In the genomic region with DNA sequence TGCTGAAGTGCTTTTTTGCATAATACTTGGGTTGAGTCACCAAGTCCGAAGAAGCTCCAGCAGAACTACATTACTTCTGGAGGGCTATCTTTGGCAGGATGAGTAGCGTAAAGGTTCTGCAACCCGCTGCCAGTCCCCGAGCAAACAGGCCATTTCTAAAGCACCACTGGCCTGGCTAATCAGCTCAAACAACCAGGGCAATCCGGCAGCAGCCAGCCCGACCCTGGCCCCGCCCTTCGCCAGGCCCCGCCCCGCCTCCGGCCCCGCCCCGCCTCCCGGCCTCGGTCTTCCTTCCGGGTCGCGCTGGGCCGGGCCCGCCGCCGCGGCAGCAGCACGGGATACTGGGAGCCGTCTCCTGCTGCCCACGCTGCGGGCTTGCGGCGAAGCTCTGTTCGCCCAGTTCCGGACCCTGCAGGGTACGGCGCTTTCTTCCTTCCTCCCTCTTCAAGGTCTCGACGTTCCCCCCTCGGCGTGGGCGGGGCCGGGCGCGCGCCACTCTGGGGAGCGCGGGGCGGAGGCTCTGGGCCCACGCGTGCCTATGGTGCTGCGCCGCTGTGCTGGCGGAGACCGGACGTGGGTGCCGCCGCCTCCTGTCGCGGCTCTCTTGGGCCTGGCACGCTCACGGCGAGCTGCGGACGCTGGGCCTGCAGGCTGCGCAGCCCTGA, we compare ENCODE assay signal across 8 mouse cellular contexts. TPM values are rescaled to one million over a fixed set of nuclear protein-coding genes. Genes with fewer than 3 reads are reported as not detected.
DNase-seq lines count a peak whose midpoint lies in the region; ATAC-seq and TF ChIP-seq lines count a peak whose summit lies in the region.

A gene (plus strand): TSS at position 278 of the 665 bp plus-strand sequence.

- peaks cover 22% of the 10 kb centered on the region for H3K4me1 ChIP-seq in hindbrain, embryonic 10.5 days (replicated peaks)
- peaks cover 6% of the 10 kb centered on the region; the same call in 1 of the 2 replicates for H3K4me1 ChIP-seq in lung, postnatal 0 days (ENCODE audit: insufficient read depth, low read depth, low read length)

- no peak for TF ChIP-seq EP300 in lung, postnatal 0 days (IDR thresholded peaks at IDR 0.05)

- WGBS in hindbrain, embryonic 10.5 days: under 1% methylated on average over 62 of the region's 62 CpGs
- WGBS in lung, postnatal 0 days: under 1% methylated on average over 39 of the region's 62 CpGs

- ATAC-seq in frontal cortex, adult (ENCODE audit: low TSS enrichment): peak; percentile 92
- peak; percentile 97 for ATAC-seq in lung, postnatal 0 days

- peak within 1 kb of the TSS; percentile 50 for H3K9ac ChIP-seq in lung, postnatal 0 days (replicated peaks; ENCODE audit: low read depth)

- H3K27ac ChIP-seq in hindbrain, embryonic 10.5 days: peak within 1 kb of the TSS; percentile 98
- peak within 1 kb of the TSS; percentile 95 for H3K27ac ChIP-seq in lung, postnatal 0 days (ENCODE audit: low read length)

- TF ChIP-seq CTCF in lung, postnatal 0 days (IDR thresholded peaks at IDR 0.05): no peak

- no peaks in the 10 kb centered on the region for H3K36me3 ChIP-seq in hindbrain, embryonic 10.5 days
- H3K36me3 ChIP-seq in lung, postnatal 0 days (ENCODE audit: insufficient read depth, low read length): no peaks in the 10 kb centered on the region

- peak within 1 kb of the TSS; percentile 52 for H3K4me2 ChIP-seq in lung, postnatal 0 days (replicated peaks; ENCODE audit: low read depth, low read length)

- H3K4me3 ChIP-seq in hindbrain, embryonic 10.5 days: peak within 1 kb of the TSS; percentile 83
- peak within 1 kb of the TSS; percentile 54 for H3K4me3 ChIP-seq in lung, postnatal 0 days (ENCODE audit: low read depth, low read length)

- no peaks in the 10 kb centered on the region for H3K27me3 ChIP-seq in hindbrain, embryonic 10.5 days (ENCODE audit: insufficient read depth, poor library complexity, severe bottlenecking)
- H3K27me3 ChIP-seq in lung, postnatal 0 days (replicated peaks; ENCODE audit: insufficient read depth, low read length): no peaks in the 10 kb centered on the region

- peaks cover 14% of the 10 kb centered on the region; the same call in 1 of the 2 replicates for H3K9me3 ChIP-seq in hindbrain, embryonic 10.5 days
- no peaks in the 10 kb centered on the region for H3K9me3 ChIP-seq in lung, postnatal 0 days (ENCODE audit: low read length)

- DNase-seq in MEL-GATA-1-ER (ENCODE audit: extremely low read depth, low read depth): peak; percentile 46
- DNase-seq in cerebellum, adult 8-10 months: peak; percentile 82
- DNase-seq in hindbrain, embryonic 10.5 days (ENCODE audit: low spot score): peak; percentile 91
- DNase-seq in layer of hippocampus, adult 9-11 months: peak; percentile 87
- DNase-seq in lung, postnatal 0 days (ENCODE audit: low spot score): peak; percentile 88
- DNase-seq in ovary, postnatal 14 days (ENCODE audit: low spot score): peak; percentile 78
- DNase-seq in thymus, postnatal 14 days: peak; percentile 91

RNA-seq across cellular contexts. Expression of the gene that starts here (rescaled TPM):
- polyA plus RNA-seq in hindbrain, embryonic 10.5 days (2016; fragmentation: Nextera tagmentation; extraction: Ambion mirVana): 6.9 and 9.2 TPM in 2 replicates
- polyA plus RNA-seq in lung, postnatal 0 days (2015; fragmentation: Nextera tagmentation; extraction: Ambion mirVana): 14.8 and 15.5 TPM in 2 replicates

Comparison
In these comparisons a context has a peak if more than half of its experiments do, and no peak if none do; other contexts are left out.
1. Peak in every context shown above with its lines: DNase-seq, ATAC-seq, H3K4me3 ChIP-seq and H3K27ac ChIP-seq.